Mouse (Mus musculus): Measurements from ENCODE around the gene Maml2. TPM values are rescaled to one million over a fixed set of nuclear protein-coding genes. Genes with fewer than 3 reads are reported as not detected.

The Maml2 gene
- polyA plus RNA-seq, 1 experiment, result 5.5 TPM

GRCm38 (mm10) chr9:13479275-13479674 lies 181.5 kb downstream of the Maml2 start:
- Histone ChIP-seq H3K4me1 (ENCODE audit: control insufficient read depth, insufficient read depth, low read length) (peaks cover 4% of the 10 kb centered on the region), H3K4me3 (ENCODE audit: insufficient read depth, low read length) (no peak overlapping the region), H3K27ac (ENCODE audit: insufficient read depth, low read length) (no peak overlapping the region)
- TF ChIP-seq POLR2A (IDR thresholded peaks at IDR 0.05; ENCODE audit: extremely low read depth, insufficient read depth, low read length) (no peak), CTCF (IDR thresholded peaks at IDR 0.05; ENCODE audit: extremely low read depth, insufficient read depth, low read length) (no peak)

- TF ChIP-seq CTCF (IDR thresholded peaks at IDR 0.05; ENCODE audit: extremely low read depth, insufficient read depth, low read length) (no peak), POLR2A (IDR thresholded peaks at IDR 0.05; ENCODE audit: extremely low read depth, insufficient read depth, low read length) (no peak)
- Histone ChIP-seq H3K4me3 (ENCODE audit: insufficient read depth, low read length) (no peak overlapping the region), H3K27ac (ENCODE audit: insufficient read depth, low read length) (no peak overlapping the region), H3K4me1 (ENCODE audit: control insufficient read depth, insufficient read depth, low read length) (peaks cover 5% of the 10 kb centered on the region)
These were observed 185.7 kb downstream of the Maml2 start for GRCm38 (mm10) chr9:13483199-13484068.

GRCm38 (mm10) chr9:13484267-13485240 lies 186.8 kb downstream of the Maml2 start:
- H3K4me1 ChIP-seq (ENCODE audit: control insufficient read depth, insufficient read depth, low read length), result peaks cover 3% of the 10 kb centered on the region; the same call in 1 of the 2 replicates
- no peak for TF ChIP-seq POLR2A (IDR thresholded peaks at IDR 0.05; ENCODE audit: extremely low read depth, insufficient read depth, low read length)
- no peak for TF ChIP-seq CTCF (IDR thresholded peaks at IDR 0.05; ENCODE audit: extremely low read depth, insufficient read depth, low read length)
- H3K27ac ChIP-seq (ENCODE audit: insufficient read depth, low read length), result no peak overlapping the region
- H3K4me3 ChIP-seq (ENCODE audit: insufficient read depth, low read length), result no peak overlapping the region

- Histone ChIP-seq H3K27ac (ENCODE audit: insufficient read depth, low read length) (no peak overlapping the region), H3K4me3 (ENCODE audit: insufficient read depth, low read length) (no peak overlapping the region), H3K4me1 (ENCODE audit: control insufficient read depth, insufficient read depth, low read length) (peaks cover 3% of the 10 kb centered on the region; the same call in 1 of the 2 replicates)
- TF ChIP-seq CTCF (IDR thresholded peaks at IDR 0.05; ENCODE audit: extremely low read depth, insufficient read depth, low read length), result no peak
- TF ChIP-seq POLR2A (IDR thresholded peaks at IDR 0.05; ENCODE audit: extremely low read depth, insufficient read depth, low read length), result no peak
These were observed 188.2 kb downstream of the Maml2 start for GRCm38 (mm10) chr9:13485914-13486313.

GRCm38 (mm10) chr9:13491107-13491506 lies 193.3 kb downstream of the Maml2 start:
- peaks cover 2% of the 10 kb centered on the region; the same call in 1 of the 2 replicates for H3K4me1 ChIP-seq (ENCODE audit: control insufficient read depth, insufficient read depth, low read length)
- H3K27ac ChIP-seq (ENCODE audit: insufficient read depth, low read length), result no peak overlapping the region
- TF ChIP-seq CTCF (IDR thresholded peaks at IDR 0.05; ENCODE audit: extremely low read depth, insufficient read depth, low read length), result no peak
- TF ChIP-seq POLR2A (IDR thresholded peaks at IDR 0.05; ENCODE audit: extremely low read depth, insufficient read depth, low read length), result no peak
- no peak overlapping the region for H3K4me3 ChIP-seq (ENCODE audit: insufficient read depth, low read length)

GRCm38 (mm10) chr9:13491854-13492620 lies 194.3 kb downstream of the Maml2 start:
- H3K4me1 ChIP-seq (ENCODE audit: control insufficient read depth, insufficient read depth, low read length), result peaks cover 2% of the 10 kb centered on the region; the same call in 1 of the 2 replicates
- H3K4me3 ChIP-seq (ENCODE audit: insufficient read depth, low read length), result no peak overlapping the region
- no peak overlapping the region for H3K27ac ChIP-seq (ENCODE audit: insufficient read depth, low read length)
- no peak for TF ChIP-seq POLR2A (IDR thresholded peaks at IDR 0.05; ENCODE audit: extremely low read depth, insufficient read depth, low read length)
- no peak for TF ChIP-seq CTCF (IDR thresholded peaks at IDR 0.05; ENCODE audit: extremely low read depth, insufficient read depth, low read length)

GRCm38 (mm10) chr9:13492807-13493206 lies 195.1 kb downstream of the Maml2 start:
- Histone ChIP-seq H3K4me3 (ENCODE audit: insufficient read depth, low read length) (no peak overlapping the region), H3K27ac (ENCODE audit: insufficient read depth, low read length) (no peak overlapping the region), H3K4me1 (ENCODE audit: control insufficient read depth, insufficient read depth, low read length) (peaks cover 2% of the 10 kb centered on the region; the same call in 1 of the 2 replicates)
- TF ChIP-seq POLR2A (IDR thresholded peaks at IDR 0.05; ENCODE audit: extremely low read depth, insufficient read depth, low read length), result no peak
- TF ChIP-seq CTCF (IDR thresholded peaks at IDR 0.05; ENCODE audit: extremely low read depth, insufficient read depth, low read length), result no peak

- Histone ChIP-seq H3K27ac (ENCODE audit: insufficient read depth, low read length) (no peak overlapping the region), H3K4me1 (ENCODE audit: control insufficient read depth, insufficient read depth, low read length) (peaks cover 2% of the 10 kb centered on the region; the same call in 1 of the 2 replicates), H3K4me3 (ENCODE audit: insufficient read depth, low read length) (no peak overlapping the region)
- TF ChIP-seq POLR2A (IDR thresholded peaks at IDR 0.05; ENCODE audit: extremely low read depth, insufficient read depth, low read length) (no peak), CTCF (IDR thresholded peaks at IDR 0.05; ENCODE audit: extremely low read depth, insufficient read depth, low read length) (no peak)
These were observed 196.0 kb downstream of the Maml2 start for GRCm38 (mm10) chr9:13493746-13494145.

Data from cortical plate, adult 2 months (tissue).